Mouse (Mus musculus) lung, embryonic 14.5 days (tissue): ENCODE measurements at regions not wholly inside any gene's neighbourhood (a gene's known extent, or its start where the extent isn't known, plus 50 kb on each side); places are given as distances from the start of the nearest gene placed in this dataset.

Source experiments
- ATAC-seq: fragments of 200-750 bp; cut with Nextera tagmentation; 2 replicates; pipeline ENCODE4 v1.8.0; 2017; ENCODE audit warnings: mild to moderate bottlenecking, moderate TSS enrichment, moderate library complexity; ENCODE audit not compliant: insufficient read depth
- DNase-seq: peaks from one replicate; pipeline ENCODE4 v3.0.0-alpha.2; 2015
- H3K27ac ChIP-seq: fragments of 300-500 bp; sonication (generic); 2 replicates; pipeline ENCODE4 v1.5.1; 2014; ENCODE audit warnings: low read depth, mild to moderate bottlenecking, moderate library complexity
- H3K27me3 ChIP-seq: fragments of 300-500 bp; sonication (generic); 2 replicates; pipeline ENCODE4 v1.6.1; 2014; ENCODE audit warnings: low read length, control low read depth; ENCODE audit not compliant: insufficient read depth
- H3K36me3 ChIP-seq: fragments of 300-500 bp; sonication (generic); 2 replicates; pipeline ENCODE4 v1.6.1; 2014; ENCODE audit warnings: control low read depth; ENCODE audit not compliant: insufficient read depth
- H3K4me1 ChIP-seq: fragments of 300-500 bp; sonication (generic); 2 replicates; pipeline ENCODE4 v1.6.1; 2014; ENCODE audit warnings: antibody characterized with exemption, control low read depth; ENCODE audit not compliant: insufficient read depth
- H3K4me2 ChIP-seq: fragments of 300-500 bp; sonication (generic); 2 replicates; pipeline ENCODE4 v1.6.1; 2014; ENCODE audit warnings: mild to moderate bottlenecking
- H3K4me3 ChIP-seq: fragments of 300-500 bp; sonication (generic); 2 replicates; pipeline ENCODE4 v1.5.1; 2014; ENCODE audit warnings: low read depth, low read length
- H3K9ac ChIP-seq: fragments of 300-500 bp; sonication (generic); 2 replicates; pipeline ENCODE4 v1.6.1; 2014
- H3K9me3 ChIP-seq: fragments of 300-500 bp; sonication (generic); 2 replicates; pipeline ENCODE4 v1.6.1; 2016; ENCODE audit warnings: low read depth, low read length, control low read depth
- CTCF ChIP-seq: IDR thresholded peaks from 2 replicates; pipeline ENCODE4 v1.5.1; 2016; ENCODE audit warnings: antibody characterized with exemption, low read depth
- WGBS: fragments of 180-500 bp; shearing (Covaris S2); extraction: QIAGEN DNeasy Blood & Tissue Kit; methylation state at CpG from one replicate; pipeline ENCODE4 v1.1.7; 2014; 5-methylcytosine and 5-hydroxymethylcytosine counted together

DNA sequence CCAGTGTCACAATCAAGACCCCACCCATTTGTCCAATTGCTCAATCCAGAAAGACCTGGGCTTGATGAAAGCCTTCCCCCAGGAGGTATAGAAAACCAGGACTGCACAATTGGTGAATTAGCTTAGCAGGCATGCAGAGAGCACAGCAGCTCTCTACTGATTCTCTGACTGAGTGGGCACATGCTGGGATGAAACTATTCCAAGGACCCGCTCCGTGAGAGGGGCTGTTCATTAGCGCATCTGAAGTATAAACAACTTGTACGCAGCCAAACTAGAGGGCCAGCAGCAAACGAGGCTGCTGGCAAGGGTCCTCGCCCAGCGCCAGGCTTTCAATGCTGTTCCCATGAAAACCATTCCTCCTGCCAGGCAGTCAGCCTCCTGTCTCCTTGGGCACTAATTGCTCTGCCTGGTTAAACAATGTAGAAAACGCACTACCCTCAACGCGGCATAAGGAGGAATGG, 122.3 kb downstream of the Basp1 start:
- Histone ChIP-seq H3K4me1 (no peaks in the 10 kb centered on the region), H3K27ac (no peak overlapping the region), H3K27me3 (no peaks in the 10 kb centered on the region), H3K9ac (no peak overlapping the region), H3K36me3 (no peaks in the 10 kb centered on the region), H3K4me3 (no peak overlapping the region), H3K9me3 (no peaks in the 10 kb centered on the region), H3K4me2 (no peak overlapping the region)
- peak; percentile 19 for DNase-seq
- no peak for TF ChIP-seq CTCF
- WGBS = 62% methylated on average over 10 of the region's 10 CpGs
- ATAC-seq = no peak; the same call in 1 of the 2 replicates

- no peaks in the 10 kb centered on the region for H3K9me3 ChIP-seq
- H3K9ac ChIP-seq = no peak overlapping the region
- H3K4me3 ChIP-seq = no peak overlapping the region
- no peaks in the 10 kb centered on the region for H3K4me1 ChIP-seq
- 50% methylated on average over 3 of the region's 3 CpGs for WGBS
- ATAC-seq = no peak
- H3K4me2 ChIP-seq = no peak overlapping the region
- peak; percentile 17 for DNase-seq
- H3K27me3 ChIP-seq = no peaks in the 10 kb centered on the region
- no peak overlapping the region for H3K27ac ChIP-seq
- TF ChIP-seq CTCF = no peak
- no peaks in the 10 kb centered on the region for H3K36me3 ChIP-seq
Observed at GRCm38 (mm10) chr15:25287850-25288249, 125.7 kb downstream of the Basp1 start.

GRCm38 (mm10) chr15:25284354-25285199, 129.0 kb downstream of the Basp1 start:
- peak; percentile 40 for DNase-seq
- no peaks in the 10 kb centered on the region for H3K4me1 ChIP-seq
- no peaks in the 10 kb centered on the region for H3K9me3 ChIP-seq
- H3K4me3 ChIP-seq = no peak overlapping the region
- H3K4me2 ChIP-seq = no peak overlapping the region
- no peak overlapping the region for H3K27ac ChIP-seq
- no peaks in the 10 kb centered on the region for H3K36me3 ChIP-seq
- ATAC-seq = no peak
- no peak for TF ChIP-seq CTCF
- H3K27me3 ChIP-seq = no peaks in the 10 kb centered on the region
- WGBS = 63% methylated on average over 17 of the region's 17 CpGs
- no peak overlapping the region for H3K9ac ChIP-seq

GRCm38 (mm10) chr15:25283713-25284112, 129.9 kb downstream of the Basp1 start:
- DNase-seq (no peak), ATAC-seq (no peak)
- no peak overlapping the region for H3K9ac ChIP-seq
- no peaks in the 10 kb centered on the region for H3K27me3 ChIP-seq
- no peak for TF ChIP-seq CTCF
- no peak overlapping the region for H3K4me2 ChIP-seq
- WGBS = 76% methylated on average over 2 of the region's 2 CpGs
- no peaks in the 10 kb centered on the region for H3K9me3 ChIP-seq
- H3K4me1 ChIP-seq = no peaks in the 10 kb centered on the region
- H3K27ac ChIP-seq = no peak overlapping the region
- H3K4me3 ChIP-seq = no peak overlapping the region
- no peaks in the 10 kb centered on the region for H3K36me3 ChIP-seq

GRCm38 (mm10) chr15:25282346-25282745, 131.2 kb downstream of the Basp1 start:
- Histone ChIP-seq H3K4me3 (no peak overlapping the region), H3K4me1 (no peaks in the 10 kb centered on the region), H3K27me3 (no peaks in the 10 kb centered on the region), H3K9me3 (no peaks in the 10 kb centered on the region), H3K9ac (no peak overlapping the region), H3K27ac (no peak overlapping the region), H3K4me2 (no peak overlapping the region), H3K36me3 (no peaks in the 10 kb centered on the region)
- WGBS = 69% methylated on average over 9 of the region's 9 CpGs
- TF ChIP-seq CTCF = no peak
- DNase-seq (no peak), ATAC-seq (no peak)

DNA sequence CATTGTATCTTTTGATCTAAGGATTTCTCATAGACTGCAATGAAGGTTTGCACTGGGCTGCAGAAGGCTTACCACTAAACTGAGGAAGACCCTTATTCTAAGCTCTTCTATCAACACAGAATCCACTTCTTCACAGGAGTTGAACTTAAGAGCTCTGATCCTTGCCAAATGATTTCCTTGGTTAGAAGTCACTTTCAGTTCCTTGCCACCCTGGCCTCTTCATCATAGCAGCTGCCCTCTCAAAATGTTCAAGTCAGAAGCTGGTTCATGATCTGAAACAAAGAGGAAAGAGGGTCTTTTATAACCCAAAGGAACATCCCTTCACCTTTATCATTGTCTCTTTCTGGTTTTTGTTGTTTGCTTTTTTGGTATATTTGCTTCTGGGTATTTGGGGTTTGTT, 131.6 kb downstream of the Basp1 start:
- ATAC-seq (no peak), DNase-seq (no peak)
- Histone ChIP-seq H3K4me2 (no peak overlapping the region), H3K9me3 (no peaks in the 10 kb centered on the region), H3K27me3 (no peaks in the 10 kb centered on the region), H3K4me1 (no peaks in the 10 kb centered on the region), H3K9ac (no peak overlapping the region), H3K27ac (no peak overlapping the region), H3K36me3 (no peaks in the 10 kb centered on the region), H3K4me3 (no peak overlapping the region)
- no peak for TF ChIP-seq CTCF

GRCm38 (mm10) chr15:25278317-25279156, 135.0 kb downstream of the Basp1 start:
- Histone ChIP-seq H3K27ac (no peak overlapping the region), H3K4me1 (no peaks in the 10 kb centered on the region), H3K9ac (no peak overlapping the region), H3K36me3 (no peaks in the 10 kb centered on the region), H3K4me2 (no peak overlapping the region), H3K4me3 (no peak overlapping the region), H3K9me3 (no peaks in the 10 kb centered on the region), H3K27me3 (no peaks in the 10 kb centered on the region)
- ATAC-seq (no peak), DNase-seq (no peak)
- WGBS = 63% methylated on average over 6 of the region's 6 CpGs
- no peak for TF ChIP-seq CTCF
